Mouse (Mus musculus): ENCODE data around the gene Gm5797. TPM values are rescaled to one million over a fixed set of nuclear protein-coding genes. Genes with fewer than 3 reads are reported as not detected.
A peak's percentile ranks its signal among the peaks of the same experiment; 100 is the strongest.
"Not testable (repeated sequence)": the region's sequence is repeated elsewhere in the genome, so short reads cannot be mapped to it uniquely, and the experiment has no call there.

The Gm5797 gene
- not detected in 2 replicates for polyA plus RNA-seq (2012; rRNA removed)

- H3K36me3 ChIP-seq (ENCODE audit: control insufficient read depth, insufficient read depth, low read length); H3K27me3 ChIP-seq (ENCODE audit: control insufficient read depth, insufficient read depth, low read length); H3K4me1 ChIP-seq (ENCODE audit: control insufficient read depth, insufficient read depth, insufficient read length); DNase-seq (ENCODE audit: low read depth in 1 of 2, low spot score in 2 of 2); H3K4me3 ChIP-seq (ENCODE audit: extremely low read depth, insufficient read depth, insufficient read length); H3K27ac ChIP-seq (ENCODE audit: insufficient read depth, low read length): not testable (repeated sequence)
- WGBS, result no CpG with 5 or more reads among the region's 1 CpGs
Observed at GRCm38 (mm10) chr14:7332295-7332694, at the start of gene Gm5797. Gene Gm5797, minus strand, starts transcription at chr14:7332395.

GRCm38 (mm10) chr14:7365034-7365433 lies 32.8 kb upstream of the Gm5797 start, which contains the start of gene Gm8374:
Gene Gm8374, minus strand, starts transcription at chr14:7365134.
- not testable (repeated sequence) for H3K36me3 ChIP-seq (ENCODE audit: control insufficient read depth, insufficient read depth, low read length); H3K4me1 ChIP-seq (ENCODE audit: control insufficient read depth, insufficient read depth, insufficient read length); H3K27ac ChIP-seq (ENCODE audit: insufficient read depth, low read length); DNase-seq (ENCODE audit: low read depth in 1 of 2, low spot score in 2 of 2); H3K4me3 ChIP-seq (ENCODE audit: extremely low read depth, insufficient read depth, insufficient read length); H3K27me3 ChIP-seq (ENCODE audit: control insufficient read depth, insufficient read depth, low read length)
- 81% methylated on average over 3 of the region's 3 CpGs for WGBS

GRCm38 (mm10) chr14:7315093-7315492 lies 17.1 kb downstream of the Gm5797 start:
- H3K4me3 ChIP-seq (ENCODE audit: extremely low read depth, insufficient read depth, insufficient read length), result peak overlapping the region; percentile 45; the same call in 1 of the 2 replicates

GRCm38 (mm10) chr14:7314661-7315060 lies 17.5 kb downstream of the Gm5797 start, which contains the start of gene Gm3739:
Gene Gm3739, minus strand, starts transcription at chr14:7315049.
- under 1% methylated on average over 23 of the region's 35 CpGs for WGBS
- not testable (repeated sequence) for DNase-seq (ENCODE audit: low read depth in 1 of 2, low spot score in 2 of 2); H3K27me3 ChIP-seq (ENCODE audit: control insufficient read depth, insufficient read depth, low read length); H3K36me3 ChIP-seq (ENCODE audit: control insufficient read depth, insufficient read depth, low read length); H3K27ac ChIP-seq (ENCODE audit: insufficient read depth, low read length); H3K4me1 ChIP-seq (ENCODE audit: control insufficient read depth, insufficient read depth, insufficient read length)
- H3K4me3 ChIP-seq (ENCODE audit: extremely low read depth, insufficient read depth, insufficient read length), result peak within 1 kb of the TSS; percentile 45; the same call in 1 of the 2 replicates

More at GRCm38 (mm10) chr14:7315093-7315492, 17.1 kb downstream of the Gm5797 start:
- not testable (repeated sequence) for H3K36me3 ChIP-seq (ENCODE audit: control insufficient read depth, insufficient read depth, low read length); H3K27me3 ChIP-seq (ENCODE audit: control insufficient read depth, insufficient read depth, low read length); H3K4me1 ChIP-seq (ENCODE audit: control insufficient read depth, insufficient read depth, insufficient read length); H3K27ac ChIP-seq (ENCODE audit: insufficient read depth, low read length)
- DNase-seq (ENCODE audit: low read depth in 1 of 2, low spot score in 2 of 2), result peak in 1 of 2 experiments; percentile 2
- WGBS, result under 1% methylated on average over 13 of the region's 19 CpGs

Other genes with a start within 250 kb of the Gm5797 start
- 0.05 and 0.08 TPM in 2 replicates for gene Gm3696, start 231.8 kb downstream of the Gm5797 start, polyA plus RNA-seq (2012; rRNA removed)
- gene Gm6676, start 207.0 kb downstream of the Gm5797 start, polyA plus RNA-seq (2012; rRNA removed), result not detected in 2 replicates
- 0.08 TPM in 1 of 2 replicates, not detected in the other for gene Gm3512, start 157.9 kb downstream of the Gm5797 start, polyA plus RNA-seq (2012; rRNA removed)
- not detected in 2 replicates for gene Gm16434, start 137.9 kb downstream of the Gm5797 start, polyA plus RNA-seq (2012; rRNA removed)
- not detected in 2 replicates for gene Gm3727, start 67.7 kb downstream of the Gm5797 start, polyA plus RNA-seq (2012; rRNA removed)
- 0.09 TPM in 1 of 2 replicates, not detected in the other for gene Gm3739, start 17.3 kb downstream of the Gm5797 start, polyA plus RNA-seq (2012; rRNA removed)
- gene Gm8374, start 32.7 kb upstream of the Gm5797 start, polyA plus RNA-seq (2012; rRNA removed), result not detected in 2 replicates
- not detected in 2 replicates for gene Gm3755, start 118.5 kb upstream of the Gm5797 start, polyA plus RNA-seq (2012; rRNA removed)
- 0.07 TPM in 1 of 2 replicates, not detected in the other for gene Gm3752, start 151.4 kb upstream of the Gm5797 start, polyA plus RNA-seq (2012; rRNA removed)
- 0.06 TPM in 1 of 2 replicates, not detected in the other for gene Gm3558, start 236.2 kb upstream of the Gm5797 start, polyA plus RNA-seq (2012; rRNA removed)